Mouse (Mus musculus): ENCODE data around the gene Ptprg.

DNA sequence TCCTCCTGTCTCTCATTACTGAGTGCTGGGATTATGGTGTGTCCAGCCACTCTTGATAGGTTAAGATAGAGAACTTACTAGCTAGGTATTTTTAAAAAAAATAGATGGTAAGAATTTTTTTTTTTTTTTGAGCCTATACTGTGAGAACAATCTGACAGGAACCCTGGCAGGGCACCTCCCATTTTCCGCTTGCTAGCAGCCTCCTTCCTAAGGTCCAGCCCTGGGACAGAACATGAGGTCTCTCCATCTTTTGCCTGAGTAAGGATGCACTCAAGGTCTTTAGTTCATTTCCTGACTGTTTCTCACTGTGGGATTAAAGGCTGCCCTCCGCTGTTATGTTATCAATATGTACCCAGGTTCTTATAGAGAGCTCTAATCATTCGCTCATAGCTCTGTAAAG lies 264.7 kb downstream of the Ptprg start:
- no peak for TF ChIP-seq POLR2A (IDR thresholded peaks at IDR 0.05; ENCODE audit: low read depth, low read length)
- no peak for TF ChIP-seq CTCF (IDR thresholded peaks at IDR 0.05; ENCODE audit: extremely low read depth, insufficient read length, insufficient replicate concordance, low read depth, low read length)

Data from small intestine, adult 2 months (tissue).